Mouse (Mus musculus): ENCODE results near the gene Maats1.

Maats1 gene

GRCm38 (mm10) chr16:38287762-38288161, 54.2 kb downstream of the Maats1 start:
- DNase-seq: no peak

GRCm38 (mm10) chr16:38287357-38287756, 54.6 kb downstream of the Maats1 start:
- no peak for DNase-seq

- DNase-seq: no peak
These were observed 55.4 kb downstream of the Maats1 start for GRCm38 (mm10) chr16:38286541-38286940.

- no peak for DNase-seq
These were observed 56.1 kb downstream of the Maats1 start for GRCm38 (mm10) chr16:38285801-38286200.

- no peak for DNase-seq
These were observed 58.6 kb downstream of the Maats1 start for GRCm38 (mm10) chr16:38283300-38283699.

- no peak for DNase-seq
These were observed 59.3 kb downstream of the Maats1 start for GRCm38 (mm10) chr16:38282559-38283160.

- no peak for DNase-seq
These were observed 61.0 kb downstream of the Maats1 start for GRCm38 (mm10) chr16:38280951-38281350.

- DNase-seq: no peak
These were observed 62.1 kb downstream of the Maats1 start for GRCm38 (mm10) chr16:38279794-38280193.

- no peak for DNase-seq
These were observed 67.2 kb downstream of the Maats1 start for GRCm38 (mm10) chr16:38274737-38275136.

GRCm38 (mm10) chr16:38272483-38272882, 69.5 kb downstream of the Maats1 start:
- DNase-seq: no peak

GRCm38 (mm10) chr16:38271601-38272000, 70.3 kb downstream of the Maats1 start:
- DNase-seq: no peak

- no peak for DNase-seq
These were observed 86.0 kb downstream of the Maats1 start for GRCm38 (mm10) chr16:38255927-38256326.

GRCm38 (mm10) chr16:38255107-38255506, 86.8 kb downstream of the Maats1 start:
- DNase-seq: no peak

GRCm38 (mm10) chr16:38254001-38254400, 87.9 kb downstream of the Maats1 start:
- no peak for DNase-seq

- no peak for DNase-seq
These were observed 91.5 kb downstream of the Maats1 start for GRCm38 (mm10) chr16:38250467-38250866.

- no peak for DNase-seq
These were observed 93.5 kb downstream of the Maats1 start for GRCm38 (mm10) chr16:38248331-38248961.

All from thymus, adult 18-20 months (tissue).